Mouse (Mus musculus) heart, adult 11 months (tissue): ENCODE measurements at regions not wholly inside any gene's neighbourhood (a gene's known extent, or its start where the extent isn't known, plus 50 kb on each side); places are given as distances from the start of the nearest gene placed in this dataset.

Experiments used
- DNase-seq: peaks from one replicate; pipeline ENCODE4 v3.0.0; 2022

DNA sequence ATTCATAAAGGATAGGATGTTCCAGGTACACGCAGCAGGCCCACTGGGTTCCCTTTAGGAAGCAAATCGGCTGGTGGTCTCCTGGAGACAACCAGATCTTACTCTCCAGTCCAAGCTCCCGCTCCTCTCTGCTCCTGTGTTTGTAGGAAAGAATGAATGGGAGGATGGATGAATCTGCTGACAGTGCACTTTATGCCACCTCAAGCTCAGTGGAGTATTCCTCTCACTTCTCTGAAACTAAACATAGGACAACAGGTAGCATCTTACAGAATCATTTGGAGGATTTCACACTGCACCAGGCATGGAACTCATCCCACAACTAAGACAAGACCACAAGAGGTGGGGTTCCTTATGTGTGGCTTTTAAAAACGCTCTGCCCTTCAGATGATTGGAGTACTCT is 507.1 kb upstream of the Klf4 start:
- DNase-seq: no peak

DNA sequence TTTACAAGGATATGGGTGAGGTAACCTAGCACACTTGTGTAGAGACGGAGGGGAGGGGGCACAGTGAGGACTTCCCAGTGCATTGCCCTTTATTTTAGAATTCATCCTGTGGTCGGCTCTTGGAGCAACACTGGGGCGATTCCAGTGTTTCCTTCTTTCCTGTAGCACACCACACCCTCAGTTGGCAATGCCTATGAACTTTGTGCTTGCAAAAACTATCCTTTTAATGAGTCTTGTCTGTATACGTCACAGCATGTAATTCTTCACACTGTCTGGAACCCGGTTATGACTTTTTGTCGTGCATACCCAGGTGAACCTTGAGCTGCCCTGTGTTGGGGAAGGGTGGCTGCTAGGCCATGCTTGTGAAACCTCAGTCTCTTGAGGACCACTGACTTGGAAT is 504.1 kb upstream of the Klf4 start:
- DNase-seq: peak; percentile 69

- peak; percentile 80 for DNase-seq
These were observed 503.3 kb upstream of the Klf4 start for GRCm38 (mm10) chr4:56035543-56035942.

DNA sequence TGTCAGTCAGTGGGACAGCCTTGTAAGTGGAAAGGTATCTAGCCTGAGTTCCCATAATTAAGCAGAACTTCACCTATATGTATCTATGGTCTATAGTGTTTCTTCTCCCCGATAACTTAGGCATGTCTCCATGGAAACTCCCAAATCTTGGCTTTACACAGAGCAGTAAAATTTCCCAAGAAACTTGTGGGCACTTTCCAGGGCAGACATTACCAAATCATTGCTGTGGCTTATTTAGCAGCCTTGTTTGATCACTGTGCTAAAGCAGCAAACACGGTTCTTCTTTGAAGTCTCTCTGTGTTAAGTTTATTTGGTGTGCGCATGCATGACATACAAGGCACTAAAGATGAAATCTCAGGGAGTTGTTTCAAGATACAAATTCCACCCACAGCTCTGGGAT is 496.2 kb upstream of the Klf4 start:
- peak; percentile 63 for DNase-seq

DNA sequence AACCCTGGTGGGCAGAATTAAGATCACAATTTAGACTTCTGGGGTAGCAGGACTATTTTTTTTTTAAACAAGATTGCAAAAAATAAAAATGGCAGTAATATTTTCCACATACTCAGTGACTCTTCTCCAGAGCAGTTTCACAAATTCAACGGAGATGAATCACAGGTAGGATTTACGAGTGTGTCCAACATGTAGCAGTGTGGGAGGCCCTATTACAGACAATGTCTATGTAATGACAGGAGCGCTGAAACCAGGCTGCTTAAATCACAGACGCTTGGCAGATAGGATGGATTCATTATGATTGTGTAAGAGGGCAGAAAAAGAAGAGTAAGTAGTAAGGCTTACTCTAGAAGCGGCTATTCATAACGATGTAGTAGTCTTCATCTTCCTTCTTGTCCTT is 495.0 kb upstream of the Klf4 start:
- peak; percentile 57 for DNase-seq

DNA sequence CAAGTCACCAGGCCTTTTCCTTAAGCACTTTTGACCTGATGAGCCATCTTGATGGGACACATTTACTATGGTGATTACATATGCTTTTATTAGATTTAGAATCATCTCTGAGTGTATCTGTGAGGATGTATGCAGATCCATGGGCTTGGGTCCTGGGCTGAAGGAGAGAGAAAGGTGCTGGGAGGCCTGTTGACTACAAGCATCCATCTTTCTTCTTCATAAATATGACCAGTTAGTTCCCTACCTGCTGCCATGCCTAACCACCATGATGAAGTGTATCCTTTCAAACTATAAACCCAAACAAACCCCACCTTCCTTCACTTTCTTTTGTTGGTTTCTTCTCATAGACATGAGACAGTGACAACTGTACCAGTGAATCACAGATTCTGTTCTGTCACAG is 492.2 kb upstream of the Klf4 start:
- DNase-seq: peak; percentile 52

DNA sequence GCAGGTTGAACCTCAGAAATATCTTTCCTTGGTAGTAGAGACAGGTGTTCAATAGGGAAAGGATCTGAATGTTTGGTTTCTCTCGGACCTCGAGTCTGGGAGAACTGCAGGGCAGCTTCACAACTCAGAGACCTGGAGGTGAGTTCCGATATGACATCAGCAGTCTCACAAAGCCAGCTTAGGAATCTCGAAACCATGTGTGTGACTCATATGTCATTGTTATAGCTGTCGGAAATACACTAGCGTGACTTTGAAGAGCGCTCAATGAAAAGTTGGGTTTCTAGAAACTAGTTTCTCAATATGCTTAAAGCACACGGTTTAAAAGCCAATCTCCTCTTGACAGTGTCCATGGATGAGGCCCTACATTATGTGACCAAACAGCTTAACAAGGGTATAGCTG is 485.9 kb upstream of the Klf4 start:
- no peak for DNase-seq

DNA sequence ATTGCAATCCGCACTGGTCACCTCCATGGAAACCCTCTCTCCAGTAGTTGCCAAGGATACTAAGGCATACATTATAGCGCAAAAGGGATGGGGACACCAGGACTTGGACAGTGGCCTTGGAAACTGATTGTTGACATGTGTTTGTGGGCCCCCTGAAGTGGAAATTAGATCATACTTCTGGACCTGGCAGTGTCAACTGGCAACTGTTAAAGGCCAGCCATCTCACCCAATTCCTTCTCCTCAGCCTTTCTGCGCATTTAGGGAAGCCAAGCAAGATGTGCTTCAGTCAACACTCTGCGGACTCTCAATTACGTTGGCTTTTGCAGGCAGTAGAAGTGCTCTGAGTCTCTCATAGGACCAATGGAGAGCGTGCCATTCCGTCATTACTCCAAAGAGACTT is 483.2 kb upstream of the Klf4 start:
- no peak for DNase-seq

DNA sequence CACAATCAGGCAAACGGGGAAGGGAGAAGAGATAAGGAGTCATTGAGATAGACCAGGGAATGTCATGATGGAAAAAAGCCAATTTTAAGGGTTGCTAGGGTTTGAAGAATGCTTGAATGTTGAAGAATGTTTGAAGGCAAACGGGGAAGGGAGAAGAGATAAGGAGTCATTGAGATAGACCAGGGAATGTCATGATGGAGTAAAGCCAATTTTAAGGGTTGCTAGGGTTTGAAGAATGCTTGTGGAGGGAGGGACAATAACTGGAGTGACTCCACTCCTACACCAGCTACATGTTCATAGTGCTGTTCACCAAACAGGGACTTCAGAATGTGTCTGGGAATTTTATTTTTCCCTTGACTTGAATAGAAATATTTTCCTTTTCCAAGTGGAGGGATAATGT is 476.0 kb upstream of the Klf4 start:
- no peak for DNase-seq

DNA sequence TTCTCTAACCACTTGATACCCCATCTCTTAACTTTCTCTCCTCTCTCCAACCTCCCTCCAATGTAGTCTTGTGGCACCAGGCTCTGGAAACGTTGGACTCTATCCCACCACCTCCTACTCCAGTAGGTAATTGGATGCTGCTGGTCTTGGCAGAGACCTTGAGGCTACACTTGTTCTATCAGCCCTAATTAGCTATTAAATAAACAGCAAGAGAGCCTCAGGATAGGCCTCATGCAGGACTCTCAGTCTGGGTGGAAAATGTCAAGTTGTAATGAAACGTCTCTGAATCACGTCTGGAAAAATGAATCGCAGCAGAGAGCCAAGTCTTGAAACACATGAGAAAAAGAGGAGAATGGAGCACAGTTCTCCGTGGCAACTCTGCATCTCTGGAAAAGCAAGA is 472.0 kb upstream of the Klf4 start:
- DNase-seq: no peak

DNA sequence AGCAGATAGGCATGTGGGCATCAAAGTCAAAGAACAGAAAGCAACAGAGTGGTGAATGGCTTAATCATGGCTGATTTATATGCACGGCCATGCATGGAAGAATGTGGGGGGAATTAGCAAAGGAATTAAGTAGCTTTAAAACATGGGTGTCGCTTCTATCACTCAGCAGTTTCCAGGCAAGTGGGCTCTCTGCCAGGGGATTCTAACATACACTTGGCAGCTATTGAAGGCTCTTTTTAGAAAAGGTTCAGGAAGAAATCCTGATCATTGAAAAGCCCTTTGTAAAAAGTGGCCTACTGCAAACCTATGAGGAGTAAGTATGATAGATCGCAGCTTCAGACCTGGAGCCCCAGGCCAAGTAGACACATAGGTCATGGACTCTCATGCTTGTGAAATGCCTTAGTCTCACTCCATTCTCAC is 469.1 kb upstream of the Klf4 start:
- no peak for DNase-seq

GRCm38 (mm10) chr4:55984026-55984425 is 451.8 kb upstream of the Klf4 start:
- no peak for DNase-seq

DNA sequence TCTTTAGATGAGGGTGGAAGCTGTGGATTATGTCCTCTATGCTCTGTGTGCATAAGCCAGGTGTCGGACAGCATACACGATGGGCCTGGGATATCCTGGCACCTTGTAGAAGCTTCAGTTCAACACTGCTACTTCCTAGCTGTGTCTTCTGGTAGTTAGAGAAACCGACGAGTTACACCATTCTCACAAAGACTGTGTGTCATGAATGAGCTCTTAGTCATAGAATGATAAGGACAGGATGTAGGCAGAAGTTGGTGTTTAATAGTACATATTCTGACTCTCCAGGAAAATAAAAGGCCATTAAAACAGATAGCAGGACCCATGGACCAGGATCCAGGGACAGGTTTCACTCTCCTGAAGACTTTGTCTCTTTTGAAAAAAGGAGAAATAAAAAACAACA is 446.3 kb upstream of the Klf4 start:
- no peak for DNase-seq

DNA sequence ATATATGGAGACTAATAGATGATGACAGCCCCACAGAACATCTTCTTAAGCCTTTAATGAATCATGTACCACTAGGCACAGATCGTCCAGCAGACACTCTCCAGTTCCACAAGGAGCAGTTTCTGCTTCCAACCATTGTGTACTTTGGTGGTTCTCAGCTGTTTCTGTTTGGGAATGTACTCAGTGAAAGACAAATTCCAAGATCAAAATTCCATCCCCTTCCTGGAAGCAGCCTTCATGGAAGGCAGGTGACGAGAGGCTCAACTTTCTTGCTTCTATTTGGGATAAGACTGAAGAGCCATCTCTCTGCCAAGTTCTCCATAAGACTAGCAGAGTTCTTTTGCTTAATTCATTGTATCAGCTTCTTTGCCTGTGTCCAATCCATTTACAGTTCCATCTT is 444.0 kb upstream of the Klf4 start:
- DNase-seq: no peak

DNA sequence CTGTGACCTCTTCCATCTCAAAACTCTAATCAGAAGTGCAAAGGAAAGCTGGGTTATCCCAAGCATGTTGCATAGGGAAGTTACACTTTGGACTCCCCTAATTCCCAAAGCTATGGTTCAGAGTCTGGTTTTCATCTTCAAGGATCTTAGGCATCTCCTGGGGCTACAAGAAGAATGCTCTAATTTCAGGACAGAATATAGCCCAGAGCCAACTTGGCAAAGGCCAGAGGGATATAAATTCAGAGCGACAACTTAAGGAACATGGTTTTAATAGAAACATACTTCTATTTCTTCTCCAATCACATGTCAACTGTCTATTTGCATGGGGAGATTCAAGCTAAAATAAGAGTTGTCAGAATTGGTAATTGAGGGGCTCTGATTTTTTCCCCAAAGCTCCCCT is 441.4 kb upstream of the Klf4 start:
- no peak for DNase-seq

DNA sequence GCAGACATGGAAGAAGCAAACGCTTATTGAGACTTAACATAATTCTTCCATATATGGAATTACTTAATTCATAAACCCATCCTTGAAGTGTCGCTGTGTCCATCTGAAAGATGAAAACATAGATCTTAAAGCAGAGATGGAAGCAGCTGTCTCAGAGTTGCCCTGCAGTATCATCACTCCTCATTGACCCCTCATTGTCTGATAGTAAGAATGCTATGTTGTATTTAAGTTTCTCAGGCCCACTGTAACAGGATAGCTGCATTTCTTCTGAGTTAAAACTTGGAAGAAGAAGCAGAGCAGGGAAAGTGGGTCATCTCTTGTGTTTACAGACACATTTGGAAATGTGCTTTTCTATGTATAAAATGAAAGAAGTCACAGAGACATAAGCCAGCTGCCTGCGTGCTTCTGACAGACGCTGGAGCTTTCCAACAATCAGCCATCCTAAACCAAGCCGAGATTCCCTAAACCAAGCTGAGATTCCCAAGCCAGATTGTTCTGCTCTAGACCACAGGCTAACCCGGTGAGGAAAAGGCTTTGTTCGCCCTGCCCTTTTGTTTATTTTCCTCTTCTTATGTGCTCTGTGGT is 440.1 kb upstream of the Klf4 start:
- DNase-seq: no peak

DNA sequence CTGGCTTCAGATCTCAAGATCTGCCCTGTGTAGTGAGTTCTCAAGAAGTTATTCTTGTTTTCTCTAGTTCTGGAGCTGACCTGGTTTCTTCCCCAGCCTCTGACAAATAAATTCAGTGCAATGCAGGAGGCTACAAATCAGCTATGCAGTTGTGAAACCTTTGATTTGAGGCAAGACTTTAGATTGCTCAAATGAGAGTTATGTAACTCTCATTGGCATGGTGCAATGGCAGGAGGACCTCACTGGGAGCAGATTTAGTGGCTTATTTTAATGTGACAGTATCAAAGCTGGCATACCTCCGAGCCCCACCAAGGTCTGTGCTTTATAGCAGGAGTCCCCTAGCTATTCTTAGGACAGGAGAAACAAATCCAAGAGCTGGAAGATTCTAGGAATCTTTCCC is 427.8 kb upstream of the Klf4 start:
- DNase-seq: peak; percentile 88

GRCm38 (mm10) chr4:55953701-55954100 is 421.4 kb upstream of the Klf4 start:
- DNase-seq: no peak

DNA sequence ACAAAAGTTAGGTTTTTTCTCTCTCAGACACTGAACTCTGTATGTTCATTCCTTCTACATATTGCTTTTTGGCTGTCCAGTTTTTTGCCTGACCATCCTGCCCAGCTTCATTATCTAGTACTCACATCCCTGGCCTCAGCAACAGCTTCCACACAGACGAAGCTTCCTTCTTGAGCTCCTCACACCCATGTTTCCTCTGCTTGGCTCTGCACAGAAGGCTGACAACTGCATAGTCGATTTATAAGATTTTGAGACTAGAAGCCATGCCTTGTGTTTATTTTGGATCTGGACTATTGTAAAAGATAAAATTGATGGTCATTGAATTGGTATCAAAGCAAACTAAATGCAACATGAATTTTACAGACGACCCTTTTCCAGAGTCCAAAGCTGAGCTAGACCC is 420.0 kb upstream of the Klf4 start:
- DNase-seq: no peak

- DNase-seq: no peak
These were observed 409.2 kb upstream of the Klf4 start for GRCm38 (mm10) chr4:55941423-55941822.

DNA sequence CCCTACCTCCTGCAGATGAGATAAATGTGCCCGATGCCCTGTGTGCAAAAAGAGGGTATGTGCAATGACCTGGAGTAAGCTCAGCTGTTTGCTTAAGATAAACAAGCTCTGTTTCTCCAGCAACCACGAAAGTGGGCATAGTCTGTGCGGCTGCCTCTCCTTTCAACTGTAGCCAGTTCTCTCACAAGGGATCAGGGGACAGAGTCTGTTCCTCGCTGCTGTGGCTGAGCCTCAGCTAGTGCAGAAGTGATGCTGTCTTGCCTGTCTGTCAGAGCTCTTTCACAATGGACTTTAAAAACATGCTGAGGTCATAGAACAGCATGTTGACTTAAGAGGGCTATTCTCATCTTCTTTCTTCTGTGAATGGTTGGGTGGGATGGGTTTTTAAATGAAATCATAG is 406.1 kb upstream of the Klf4 start:
- DNase-seq: no peak

DNA sequence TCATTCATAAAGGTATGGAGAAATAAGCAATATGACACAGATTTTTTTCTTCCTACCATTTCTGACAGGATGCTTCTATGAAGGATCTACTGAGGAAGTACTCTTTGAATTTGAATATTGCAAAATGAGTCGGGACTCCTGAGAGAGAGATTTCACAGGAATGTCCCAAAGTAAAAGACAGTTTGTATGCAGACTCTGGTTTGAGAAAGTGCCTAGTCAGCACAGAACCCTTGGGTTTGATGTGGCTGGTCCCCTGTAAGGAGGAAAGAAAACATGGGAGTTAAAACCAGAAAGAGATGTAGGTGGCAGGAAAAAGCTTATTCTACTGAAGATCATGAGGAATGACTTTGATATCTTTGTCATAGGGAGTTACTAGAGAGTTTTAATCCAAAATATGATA is 405.6 kb upstream of the Klf4 start:
- DNase-seq: no peak

DNA sequence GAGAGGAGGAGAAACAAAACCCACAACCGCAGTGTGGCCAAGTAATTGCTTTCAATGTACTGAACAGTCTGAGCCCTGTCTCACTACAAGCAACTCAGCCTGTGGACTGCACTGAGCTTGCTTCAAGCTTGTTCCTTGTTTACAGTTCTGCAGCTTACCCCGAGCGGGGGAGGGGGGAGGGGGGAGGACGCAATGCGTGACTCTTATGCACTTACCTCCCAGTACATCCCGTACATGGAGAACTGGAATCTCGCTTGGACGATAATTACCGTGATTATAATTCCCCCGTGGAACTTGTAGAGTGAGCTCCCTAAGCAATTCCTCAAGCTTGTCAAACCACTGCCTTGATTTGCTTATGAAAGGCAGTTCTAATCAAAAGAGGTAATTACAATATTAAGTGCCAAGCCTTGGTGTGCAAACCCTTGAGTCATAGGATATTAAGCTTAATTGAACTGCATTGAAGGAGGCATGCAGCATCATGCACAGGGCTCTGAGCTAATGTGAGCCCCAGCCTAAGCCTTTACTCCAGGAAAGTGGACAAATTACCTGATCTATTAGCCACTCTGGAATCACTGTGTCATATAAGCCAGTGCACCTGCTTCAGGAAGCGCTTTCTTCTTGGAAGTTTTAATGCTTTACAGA is 397.0 kb upstream of the Klf4 start:
- no peak for DNase-seq

GRCm38 (mm10) chr4:55928670-55929069 is 396.4 kb upstream of the Klf4 start:
- no peak for DNase-seq

GRCm38 (mm10) chr4:55928196-55928595 is 395.9 kb upstream of the Klf4 start:
- peak; percentile 17 for DNase-seq
